Mouse (Mus musculus): ENCODE results near the gene Scarf2.

Gene Scarf2

GRCm38 (mm10) chr16:17831781-17832180, 34.7 kb downstream of the Scarf2 start:
- DNase-seq (ENCODE audit: low spot score) = no peak

- no peak for DNase-seq (ENCODE audit: low spot score)
Observed at GRCm38 (mm10) chr16:17832821-17833220, 35.7 kb downstream of the Scarf2 start, which contains the start of gene B830017H08Rik. B830017H08Rik (plus strand) TSS chr16:17833121.

- DNase-seq (ENCODE audit: low spot score) = no peak
Observed at GRCm38 (mm10) chr16:17833321-17833680, 36.2 kb downstream of the Scarf2 start.

GRCm38 (mm10) chr16:17833681-17834399, 36.8 kb downstream of the Scarf2 start:
- DNase-seq (ENCODE audit: low spot score) = no peak

GRCm38 (mm10) chr16:17834543-17834942, 37.5 kb downstream of the Scarf2 start:
- no peak for DNase-seq (ENCODE audit: low spot score)

- DNase-seq (ENCODE audit: low spot score) = no peak
Observed at GRCm38 (mm10) chr16:17835481-17835880, 38.4 kb downstream of the Scarf2 start.

- no peak for DNase-seq (ENCODE audit: low spot score)
Observed at GRCm38 (mm10) chr16:17838051-17838450, 41.0 kb downstream of the Scarf2 start, which contains the start of gene Car15. Car15 (minus strand) TSS chr16:17838364.

- DNase-seq (ENCODE audit: low spot score) = no peak
Observed at GRCm38 (mm10) chr16:17839976-17840375, 42.9 kb downstream of the Scarf2 start.

GRCm38 (mm10) chr16:17842437-17842836, 45.4 kb downstream of the Scarf2 start:
- DNase-seq (ENCODE audit: low spot score) = no peak

GRCm38 (mm10) chr16:17843701-17844365, 46.8 kb downstream of the Scarf2 start:
- DNase-seq (ENCODE audit: low spot score) = no peak

- DNase-seq (ENCODE audit: low spot score) = no peak
Observed at GRCm38 (mm10) chr16:17848431-17848830, 51.3 kb downstream of the Scarf2 start.

GRCm38 (mm10) chr16:17848928-17849327, 51.8 kb downstream of the Scarf2 start:
- DNase-seq (ENCODE audit: low spot score) = no peak

- DNase-seq (ENCODE audit: low spot score) = no peak
Observed at GRCm38 (mm10) chr16:17849486-17849885, 52.4 kb downstream of the Scarf2 start.

- no peak for DNase-seq (ENCODE audit: low spot score)
Observed at GRCm38 (mm10) chr16:17851331-17851730, 54.2 kb downstream of the Scarf2 start.

- no peak for DNase-seq (ENCODE audit: low spot score)
Observed at GRCm38 (mm10) chr16:17851860-17852259, 54.8 kb downstream of the Scarf2 start.

- no peak for DNase-seq (ENCODE audit: low spot score)
Observed at GRCm38 (mm10) chr16:17853263-17853662, 56.2 kb downstream of the Scarf2 start.

GRCm38 (mm10) chr16:17857157-17857556, 60.1 kb downstream of the Scarf2 start:
- no peak for DNase-seq (ENCODE audit: low spot score)
